ENCODE assay signal across 13 mouse cellular contexts in genomic region chrX:93041096-93041495, GRCm38 (mm10).
A peak's percentile ranks its signal among the peaks of the same experiment; 100 is the strongest.
DNase-seq lines count a peak whose midpoint lies in the region; TF ChIP-seq lines count a peak whose summit lies in the region.
"Had no signal": no experiment of that assay in that cellular context is flagged by ENCODE, and none has a peak within 500 bp of the region (broad histone marks: within the 10 kb centered on the region; RNA-seq: fewer than 3 reads in every experiment).

No protein-coding gene starts in this region.

- WGBS in cerebellum, adult 2 months: 13% methylated on average over 1 of the region's 1 CpGs

- TF ChIP-seq POLR2A in cerebellum, adult 2 months (IDR thresholded peaks at IDR 0.05; ENCODE audit: borderline replicate concordance, insufficient read depth, low read length): no peak

- TF ChIP-seq CTCF in cerebellum, adult 2 months (IDR thresholded peaks at IDR 0.05; ENCODE audit: borderline replicate concordance, insufficient read depth, low read depth, low read length): no peak

- no peak overlapping the region for H3K27ac ChIP-seq in cerebellum, adult 2 months (ENCODE audit: insufficient read depth, low read length)
- H3K27ac ChIP-seq: intestine, embryonic 15.5 days; limb, embryonic 10.5 days; liver, embryonic 13.5 days had no signal

- H3K4me3 ChIP-seq in cerebellum, adult 2 months (replicated peaks; ENCODE audit: insufficient read depth, low read depth, low read length): no peak overlapping the region
- H3K4me3 ChIP-seq: intestine, embryonic 15.5 days; limb, embryonic 10.5 days; liver, embryonic 13.5 days had no signal

- intact Hi-C loops in heart, postnatal 36 days (cut with DNase I): no loop called here

- H3K4me1 ChIP-seq in cerebellum, adult 2 months (ENCODE audit: control insufficient read depth, insufficient read depth, low read length): no peaks in the 10 kb centered on the region
- H3K4me1 ChIP-seq: intestine, embryonic 15.5 days; limb, embryonic 10.5 days; liver, embryonic 13.5 days had no signal

- no peaks in the 10 kb centered on the region for H3K27me3 ChIP-seq in cerebellum, adult 2 months (ENCODE audit: control insufficient read depth, insufficient read depth, low read length)
- H3K27me3 ChIP-seq: intestine, embryonic 15.5 days; liver, embryonic 13.5 days had no signal

- DNase-seq in heart, postnatal 36 days: peak; percentile 1 to 2
- no peak for DNase-seq in heart, adult 18-20 months
- peak; percentile 9 to 27 for DNase-seq in cerebellum, adult 2 months
- peak; percentile 14 to 38 for DNase-seq in cerebellum, postnatal 25 days
- peak; percentile 7 to 15 for DNase-seq in layer of hippocampus, postnatal 25 days (ENCODE audit: extremely low spot score in 1 of 2, low spot score in 1 of 2)
- no peak for DNase-seq in thymus, postnatal 10 days (ENCODE audit: low spot score in 2 of 2)
- DNase-seq in urinary bladder, postnatal 4 days (ENCODE audit: low spot score in 2 of 2): no peak
- DNase-seq: gastrocnemius, postnatal 10 days; kidney, postnatal 14 days; liver, embryonic 13.5 days; lung, postnatal 14 days had no signal

Comparison
In these comparisons a context has a peak if more than half of its experiments do, and no peak if none do; other contexts are left out.
1. DNase-seq: peak in heart, postnatal 36 days (2 of 2), cerebellum, adult 2 months (2 of 2), cerebellum, postnatal 25 days (2 of 2) and layer of hippocampus, postnatal 25 days (2 of 2); none in heart, adult 18-20 months (0 of 2), thymus, postnatal 10 days (0 of 2) and urinary bladder, postnatal 4 days (0 of 2).